Mouse (Mus musculus): ENCODE data around the gene 4930432M17Rik. TPM values are rescaled to one million over a fixed set of nuclear protein-coding genes. Genes with fewer than 3 reads are reported as not detected.

The 4930432M17Rik gene
- polyA plus RNA-seq, 1 experiment: not detected

DNA sequence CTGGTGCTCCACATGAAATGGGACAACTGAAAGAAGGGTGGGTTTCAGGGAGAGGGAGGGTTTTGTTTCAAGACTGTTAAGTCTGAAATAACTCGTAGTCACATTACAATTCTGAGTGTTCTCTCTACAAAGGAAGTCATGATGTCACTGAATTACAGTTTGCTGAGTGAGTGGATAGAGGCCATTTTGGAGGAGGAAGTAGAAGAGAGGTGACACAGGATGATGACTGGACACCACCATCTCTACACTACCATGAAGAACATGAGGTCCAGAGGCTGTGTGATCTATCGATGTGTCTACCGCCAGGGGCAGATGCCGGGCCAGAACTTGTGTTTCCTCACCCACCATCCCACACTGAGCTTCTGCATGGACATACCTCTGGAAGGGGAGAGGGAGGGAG lies 13.6 kb upstream of the 4930432M17Rik start:
- Histone ChIP-seq H3K4me3 (no peak overlapping the region), H3K27me3 (ENCODE audit: control insufficient read depth, insufficient read depth, insufficient read length) (no peaks in the 10 kb centered on the region), H3K36me3 (ENCODE audit: control insufficient read depth, insufficient read depth) (no peaks in the 10 kb centered on the region), H3K79me2 (ENCODE audit: control insufficient read depth, insufficient read depth) (no peaks in the 10 kb centered on the region), H3K4me2 (ENCODE audit: low read depth) (no peak overlapping the region), H3ac (ENCODE audit: control insufficient read depth, insufficient read length) (no peak overlapping the region)
- TF ChIP-seq POLR2A (IDR thresholded peaks at IDR 0.05; ENCODE audit: insufficient read length, low read depth) (no peak), POLR2AphosphoS2 (IDR thresholded peaks at IDR 0.05; ENCODE audit: insufficient read length, low read depth) (no peak), USF1 (IDR thresholded peaks at IDR 0.05; ENCODE audit: low read depth) (no peak), REST (IDR thresholded peaks at IDR 0.05; ENCODE audit: insufficient read depth, insufficient read length) (no peak), TCF3 (IDR thresholded peaks at IDR 0.05; ENCODE audit: insufficient read length, low read depth) (no peak), E2F4 (IDR thresholded peaks at IDR 0.05; ENCODE audit: insufficient read depth) (no peak), MYOG (IDR thresholded peaks at IDR 0.05; ENCODE audit: control insufficient read depth in 1 of 3, insufficient read depth in 1 of 3, insufficient read length in 2 of 3, low read depth in 2 of 3) (no peak), SRF (IDR thresholded peaks at IDR 0.05; ENCODE audit: control insufficient read depth, insufficient read length, low read depth) (no peak), MAX (IDR thresholded peaks at IDR 0.05; ENCODE audit: low read depth) (no peak)

DNA sequence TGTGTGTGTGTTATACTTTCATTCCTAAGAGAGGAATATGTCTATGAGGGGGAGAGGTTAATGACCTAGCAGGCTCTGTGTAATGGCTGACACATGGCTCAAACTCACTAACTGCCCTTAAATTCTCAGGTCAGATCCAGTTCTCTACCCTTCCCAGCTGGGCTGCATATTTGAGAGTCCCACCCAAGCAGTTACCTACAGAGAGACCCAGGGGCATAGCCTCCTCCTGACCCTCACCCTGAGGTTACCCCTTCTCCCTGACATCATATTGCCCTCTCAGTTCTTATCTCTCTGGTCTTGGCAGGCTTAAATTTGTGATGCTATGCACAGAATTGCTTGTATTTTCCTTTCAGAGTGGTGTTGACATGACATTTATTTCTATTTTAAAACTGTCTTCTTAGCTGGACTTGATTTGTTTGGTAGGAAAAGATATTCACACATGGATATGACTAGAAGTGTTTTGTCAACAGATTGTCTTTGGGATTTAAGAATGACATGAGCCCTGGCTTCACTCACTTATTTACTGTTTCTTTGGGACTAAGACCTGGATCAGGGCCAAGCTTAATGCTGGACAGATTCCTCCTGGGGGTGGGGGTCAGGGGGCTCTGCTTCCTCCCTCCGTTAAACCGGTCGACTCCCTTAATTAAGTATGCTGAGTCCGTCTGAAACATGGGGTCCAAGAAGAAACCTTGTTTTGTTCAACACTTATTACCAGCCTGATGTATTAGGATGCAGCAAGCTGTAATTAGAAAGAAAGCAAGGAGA lies 7.7 kb upstream of the 4930432M17Rik start:
- no peaks in the 10 kb centered on the region for H3K79me2 ChIP-seq (ENCODE audit: control insufficient read depth, insufficient read depth)
- TF ChIP-seq TCF12 (IDR thresholded peaks at IDR 0.05; ENCODE audit: insufficient read depth, poor library complexity, severe bottlenecking) (no peak), SRF (IDR thresholded peaks at IDR 0.05; ENCODE audit: control insufficient read depth, insufficient read length, low read depth) (no peak), REST (IDR thresholded peaks at IDR 0.05; ENCODE audit: insufficient read depth, insufficient read length) (no peak), USF1 (IDR thresholded peaks at IDR 0.05; ENCODE audit: low read depth) (no peak), E2F4 (IDR thresholded peaks at IDR 0.05; ENCODE audit: insufficient read depth) (no peak), POLR2A (IDR thresholded peaks at IDR 0.05; ENCODE audit: insufficient read length, low read depth) (no peak), MAX (IDR thresholded peaks at IDR 0.05; ENCODE audit: low read depth) (no peak), POLR2AphosphoS2 (IDR thresholded peaks at IDR 0.05; ENCODE audit: insufficient read length, low read depth) (no peak), CEBPB (IDR thresholded peaks at IDR 0.05; ENCODE audit: insufficient read depth, poor library complexity, severe bottlenecking) (no peak), MYOG (IDR thresholded peaks at IDR 0.05; ENCODE audit: control insufficient read depth in 1 of 3, insufficient read depth in 1 of 3, insufficient read length in 2 of 3, low read depth in 2 of 3) (no peak), MYOD1 (IDR thresholded peaks at IDR 0.05; ENCODE audit: control insufficient read depth in 1 of 3, insufficient read length in 2 of 3, low read depth in 2 of 3) (no peak)
- H3K4me3 ChIP-seq: no peak overlapping the region
- no peak overlapping the region for H3K4me2 ChIP-seq (ENCODE audit: low read depth)
- no peaks in the 10 kb centered on the region for H3K36me3 ChIP-seq (ENCODE audit: control insufficient read depth, insufficient read depth)
- no peaks in the 10 kb centered on the region for H3K27me3 ChIP-seq (ENCODE audit: control insufficient read depth, insufficient read depth, insufficient read length)
- no peak overlapping the region for H3ac ChIP-seq (ENCODE audit: control insufficient read depth, insufficient read length)

DNA sequence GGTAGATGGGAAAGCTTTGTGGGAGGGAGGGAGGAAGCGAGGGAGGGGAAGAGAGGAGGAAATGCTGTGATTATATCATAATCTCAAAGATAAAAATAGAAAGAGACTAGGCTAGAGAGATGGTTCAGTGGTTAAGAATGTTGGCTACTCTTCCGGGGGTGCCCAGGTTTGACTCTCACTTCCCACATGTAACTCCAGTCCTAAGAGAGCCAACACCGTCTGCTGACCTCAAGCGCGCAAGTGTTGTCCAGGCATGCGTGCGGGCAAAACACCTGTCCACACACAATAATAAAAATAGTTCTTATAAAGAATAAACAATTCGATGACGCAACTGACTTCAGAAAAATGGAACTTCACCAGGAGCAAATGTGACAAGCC lies 7.1 kb upstream of the 4930432M17Rik start:
- Histone ChIP-seq H3K4me3 (no peak overlapping the region), H3ac (ENCODE audit: control insufficient read depth, insufficient read length) (no peak overlapping the region), H3K79me2 (ENCODE audit: control insufficient read depth, insufficient read depth) (no peaks in the 10 kb centered on the region), H3K36me3 (ENCODE audit: control insufficient read depth, insufficient read depth) (no peaks in the 10 kb centered on the region), H3K27me3 (ENCODE audit: control insufficient read depth, insufficient read depth, insufficient read length) (no peaks in the 10 kb centered on the region), H3K4me2 (ENCODE audit: low read depth) (no peak overlapping the region)
- TF ChIP-seq SRF (IDR thresholded peaks at IDR 0.05; ENCODE audit: control insufficient read depth, insufficient read length, low read depth): no peak
- TF ChIP-seq TCF3 (IDR thresholded peaks at IDR 0.05; ENCODE audit: insufficient read length, low read depth): no peak
- TF ChIP-seq MYOG (IDR thresholded peaks at IDR 0.05; ENCODE audit: control insufficient read depth in 1 of 3, insufficient read depth in 1 of 3, insufficient read length in 2 of 3, low read depth in 2 of 3): peak in 1 of 3 experiments; percentile 13
- TF ChIP-seq MAX (IDR thresholded peaks at IDR 0.05; ENCODE audit: low read depth): no peak
- no peak for TF ChIP-seq POLR2A (IDR thresholded peaks at IDR 0.05; ENCODE audit: insufficient read length, low read depth)
- peak in 1 of 3 experiments; percentile 12 for TF ChIP-seq MYOD1 (IDR thresholded peaks at IDR 0.05; ENCODE audit: control insufficient read depth in 1 of 3, insufficient read length in 2 of 3, low read depth in 2 of 3)
- TF ChIP-seq USF1 (IDR thresholded peaks at IDR 0.05; ENCODE audit: low read depth): no peak
- no peak for TF ChIP-seq E2F4 (IDR thresholded peaks at IDR 0.05; ENCODE audit: insufficient read depth)
- no peak for TF ChIP-seq CEBPB (IDR thresholded peaks at IDR 0.05; ENCODE audit: insufficient read depth, poor library complexity, severe bottlenecking)

DNA sequence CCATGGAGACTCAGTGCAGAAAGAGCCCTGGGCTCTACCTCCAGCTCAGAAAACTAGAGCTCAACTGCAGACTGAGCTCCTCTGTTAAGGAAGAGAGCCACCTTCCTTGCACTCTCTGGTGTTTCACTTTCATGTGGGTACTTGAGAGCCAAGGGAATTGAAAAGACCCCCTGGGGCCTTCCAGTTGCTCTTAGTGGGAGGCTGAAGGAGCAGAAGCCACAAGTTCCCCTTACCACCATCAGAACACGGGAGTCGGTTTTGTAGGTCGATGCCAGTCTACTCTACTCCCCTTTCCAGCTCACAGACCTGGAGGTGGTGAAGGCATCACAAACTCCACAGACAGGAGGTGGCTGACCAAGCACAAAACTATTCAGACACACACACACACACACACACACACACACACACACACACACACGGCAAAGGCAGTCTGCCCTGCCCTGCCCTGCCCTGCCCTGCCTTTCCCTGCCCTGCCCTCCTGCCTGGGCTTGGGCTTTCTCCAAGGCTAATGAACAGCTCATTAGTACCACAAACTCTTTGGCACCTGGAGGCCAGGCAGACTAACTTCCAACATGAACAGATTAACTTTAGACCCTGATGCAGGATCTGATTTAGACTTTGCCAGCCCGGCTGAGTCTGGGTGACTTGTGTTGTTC lies 1.7 kb downstream of the 4930432M17Rik start:
- peak in 1 of 3 experiments; percentile 59 for TF ChIP-seq MYOD1 (IDR thresholded peaks at IDR 0.05; ENCODE audit: control insufficient read depth in 1 of 3, insufficient read length in 2 of 3, low read depth in 2 of 3)
- TF ChIP-seq MYOG (IDR thresholded peaks at IDR 0.05; ENCODE audit: control insufficient read depth in 1 of 3, insufficient read depth in 1 of 3, insufficient read length in 2 of 3, low read depth in 2 of 3): peak in 2 of 3 experiments; percentile 5 to 33
- no peak for TF ChIP-seq REST (IDR thresholded peaks at IDR 0.05; ENCODE audit: insufficient read depth, insufficient read length)
- TF ChIP-seq E2F4 (IDR thresholded peaks at IDR 0.05; ENCODE audit: insufficient read depth): no peak

More for the DNA sequence above, 1.7 kb downstream of the 4930432M17Rik start:
- no peaks in the 10 kb centered on the region for H3K27me3 ChIP-seq (ENCODE audit: control insufficient read depth, insufficient read depth, insufficient read length)
- H3K36me3 ChIP-seq (ENCODE audit: control insufficient read depth, insufficient read depth): no peaks in the 10 kb centered on the region
- no peak overlapping the region for H3K4me3 ChIP-seq
- H3ac ChIP-seq (ENCODE audit: control insufficient read depth, insufficient read length): no peak overlapping the region
- no peaks in the 10 kb centered on the region for H3K79me2 ChIP-seq (ENCODE audit: control insufficient read depth, insufficient read depth)
- H3K4me2 ChIP-seq (ENCODE audit: low read depth): peak overlapping the region; percentile 20
